Mouse (Mus musculus) CH12.LX (cell line): ENCODE data around the gene Cog1. TPM values are rescaled to one million over a fixed set of nuclear protein-coding genes. Genes with fewer than 3 reads are reported as not detected.

ENCODE experiments used
- DNase-seq: peaks from one replicate; pipeline ENCODE4 v3.0.0-alpha.2; 2013; ENCODE audit errors: extremely low read depth
- H3K27ac ChIP-seq: 2 replicates; pipeline ENCODE4 v1.5.1; 2012; ENCODE audit warnings: low read depth, mild to moderate bottlenecking, control low read depth, moderate library complexity; ENCODE audit not compliant: insufficient read depth
- H3K27me3 ChIP-seq: replicated peaks from 2 replicates; pipeline ENCODE3; 2012; ENCODE audit warnings: inconsistent platforms
- H3K36me3 ChIP-seq, 2 experiments: replicated peaks in 1 of 2; 2 replicates each; pipeline versions ENCODE3 to v1.6.1; 2012; ENCODE audit warnings: inconsistent platforms in 1 of 2, low read length in 1 of 2, mild to moderate bottlenecking in 1 of 2, mixed read lengths in 1 of 2, moderate library complexity in 1 of 2; ENCODE audit not compliant: control insufficient read depth in 1 of 2, insufficient read depth in 1 of 2
- H3K4me1 ChIP-seq, 2 experiments: 2 replicates each; pipeline ENCODE4 v1.6.1; 2012; ENCODE audit warnings: inconsistent platforms in 1 of 2, moderate library complexity in 1 of 2; ENCODE audit not compliant: insufficient read depth in 2 of 2, control insufficient read depth in 1 of 2
- H3K4me2 ChIP-seq: 2 replicates; pipeline ENCODE4 v1.6.1; 2012; ENCODE audit warnings: low read depth, mild to moderate bottlenecking, control low read depth; ENCODE audit not compliant: poor library complexity, insufficient read depth, severe bottlenecking
- H3K4me3 ChIP-seq, 3 experiments: fragments of 150-350 bp in 1 of 3; sonication (generic) in 1 of 3; replicated peaks in 1 of 3; 2 replicates each; pipeline versions ENCODE3 to v1.5.1; 2011 to 2012; ENCODE audit warnings: low read depth in 2 of 3, low read length in 2 of 3, mild to moderate bottlenecking in 2 of 3, moderate library complexity in 2 of 3, control low read depth in 1 of 3, improper control_type of control experiment in 1 of 3, inconsistent platforms in 1 of 3, mixed read lengths in 1 of 3; ENCODE audit not compliant: poor library complexity in 1 of 3
- H3K79me2 ChIP-seq: replicated peaks from 2 replicates; pipeline ENCODE4 v1.6.1; 2012; ENCODE audit warnings: mild to moderate bottlenecking, moderate library complexity; ENCODE audit not compliant: control insufficient read depth, poor library complexity, insufficient read depth, severe bottlenecking; ENCODE audit errors: extremely low read depth
- H3K9ac ChIP-seq: 2 replicates; pipeline ENCODE4 v1.6.1; 2012; ENCODE audit warnings: low read depth, mild to moderate bottlenecking, control low read depth, moderate library complexity; ENCODE audit not compliant: insufficient read depth
- H3K9me3 ChIP-seq: replicated peaks from 2 replicates; pipeline ENCODE3; 2012; ENCODE audit warnings: low read length, inconsistent platforms, mixed read lengths
- CHD1 ChIP-seq: IDR thresholded peaks from 2 replicates; pipeline ENCODE4 v1.6.1; 2012; ENCODE audit warnings: low read depth, low read length, improper control_type of control experiment, inconsistent platforms
- CTCF ChIP-seq, 2 experiments: IDR thresholded peaks in 1 of 2; conservative IDR thresholded peaks in 1 of 2; 2 replicates each; pipeline ENCODE4 v1.5.1; 2011 to 2012; ENCODE audit warnings: low read depth in 2 of 2, low read length in 2 of 2, improper control_type of control experiment in 1 of 2, inconsistent platforms in 1 of 2, mild to moderate bottlenecking in 1 of 2, moderate library complexity in 1 of 2
- ETS1 ChIP-seq: conservative IDR thresholded peaks from 2 replicates; pipeline ENCODE4 v1.6.1; 2012; ENCODE audit warnings: low read depth, mild to moderate bottlenecking, inconsistent platforms, low read length, improper control_type of control experiment, moderate library complexity
- MAX ChIP-seq: IDR thresholded peaks from 2 replicates; pipeline ENCODE4 v1.6.1; 2011; ENCODE audit warnings: low read length, improper control_type of control experiment
- MEF2A ChIP-seq: IDR thresholded peaks from 2 replicates; pipeline ENCODE4 v1.6.1; 2014; ENCODE audit warnings: low read depth, mild to moderate bottlenecking, inconsistent platforms, low read length, improper control_type of control experiment, borderline replicate concordance
- MXI1 ChIP-seq: IDR thresholded peaks from 2 replicates; pipeline ENCODE4 v1.6.1; 2011; ENCODE audit warnings: mild to moderate bottlenecking, low read depth, low read length, improper control_type of control experiment
- MYC ChIP-seq: IDR thresholded peaks from 2 replicates; pipeline ENCODE4 v1.6.1; 2011; ENCODE audit warnings: low read depth, mild to moderate bottlenecking, improper control_type of control experiment, low read length
- POLR2A ChIP-seq: IDR thresholded peaks from 2 replicates; pipeline ENCODE4 v1.6.1; 2011; ENCODE audit warnings: low read depth, mild to moderate bottlenecking, improper control_type of control experiment, low read length
- RCOR1 ChIP-seq: conservative IDR thresholded peaks from 2 replicates; pipeline ENCODE4 v1.6.1; 2012; ENCODE audit warnings: low read depth, mild to moderate bottlenecking, inconsistent platforms, low read length, improper control_type of control experiment
- SIN3A ChIP-seq: IDR thresholded peaks from 2 replicates; pipeline ENCODE4 v1.6.1; 2012; ENCODE audit warnings: low read length, improper control_type of control experiment, inconsistent platforms
- UBTF ChIP-seq: IDR thresholded peaks from 2 replicates; pipeline ENCODE4 v1.6.1; 2012; ENCODE audit warnings: low read depth, mild to moderate bottlenecking, inconsistent platforms, low read length, improper control_type of control experiment, moderate library complexity
- ZMIZ1 ChIP-seq: IDR thresholded peaks from 2 replicates; pipeline ENCODE4 v1.6.1; 2012; ENCODE audit warnings: low read depth, mild to moderate bottlenecking, inconsistent platforms, low read length, improper control_type of control experiment
- dilution Hi-C: fragments of 300-500 bp; cut with MboI; formaldehyde crosslinking; loops from 2 replicates; pipeline ENCODE4 v1.14.3; 2020; ENCODE audit warnings: low sequenced_read_pairs; ENCODE audit not compliant: extremely low pct_unique_long_range_greater_than_20kb, extremely low pct_ligation_motif_present
- in situ Hi-C: fragments of 300-500 bp; cut with MboI; formaldehyde crosslinking; loops from 3 replicates; pipeline ENCODE4 v1.14.3; 2019; ENCODE audit warnings: low sequenced_read_pairs, low pct_ligation_motif_present, low pct_unique_long_range_greater_than_20kb, mixed read lengths
- polyA plus RNA-seq: library from polyadenylated mRNA; unstranded; fragments of >175 nt; gene quantifications from 2 replicates; pipeline ENCODE4 v1.2.1, GENCODE M21; 2012; ENCODE audit warnings: low read depth; ENCODE audit not compliant: insufficient read length
- total RNA-seq, 2 experiments: library from RNA; depleted of rRNA; stranded (reverse); fragments of 300-350 nt in 1 of 2; fragments of >200 nt in 1 of 2; gene quantifications; 2 replicates each; pipeline ENCODE4 v1.2.3; 2012 to 2014

The Cog1 gene
- total and polyA plus RNA-seq, 3 experiments: 15.8 to 38.6 (median 28.2) TPM

DNA sequence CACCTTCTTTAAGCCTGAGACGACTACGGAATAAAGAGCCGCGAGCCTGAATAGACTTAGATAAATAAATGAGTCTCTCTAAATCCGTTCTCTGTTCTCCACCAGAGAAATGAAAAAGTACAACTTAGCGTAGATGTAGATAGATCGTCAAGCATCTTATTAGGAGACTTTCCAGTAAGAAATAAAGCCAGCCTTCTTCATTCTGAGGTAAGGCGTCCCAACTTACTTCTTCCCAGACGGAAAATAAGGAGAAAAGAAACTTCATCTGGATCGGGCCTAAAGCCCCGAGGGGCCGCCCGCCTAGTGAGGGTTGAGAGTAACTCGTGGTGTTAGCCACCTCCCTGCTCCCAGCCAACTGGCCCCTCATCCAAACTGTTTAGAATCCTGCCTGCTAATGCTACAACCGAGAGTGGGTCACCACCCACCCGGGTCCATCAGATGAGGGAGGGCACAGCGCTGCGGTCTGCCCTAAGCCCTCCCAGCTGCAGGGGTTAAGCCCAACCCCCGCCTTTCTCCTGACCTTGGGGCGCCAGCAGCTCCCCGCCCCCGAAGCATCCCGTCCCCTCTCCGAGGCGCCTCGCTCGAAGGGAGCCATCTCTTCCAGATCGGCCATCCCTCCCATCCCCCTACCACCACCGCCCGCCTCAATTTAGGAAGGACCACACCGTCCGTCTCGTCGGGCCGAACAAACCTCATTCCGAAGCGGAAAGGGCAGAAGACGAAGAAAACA is 34.1 kb downstream of the Cog1 start:
- Histone ChIP-seq H3K27me3 (no peaks in the 10 kb centered on the region), H3K9ac (peak overlapping the region; percentile 95), H3K36me3 (peaks cover 5 to 36% of the 10 kb centered on the region in 2 experiments), H3K4me1 (peaks cover 12 to 60% of the 10 kb centered on the region in 2 experiments), H3K4me3 (peak overlapping the region; percentile 84 to 95 (median 90)), H3K79me2 (peaks cover 84% of the 10 kb centered on the region), H3K9me3 (no peaks in the 10 kb centered on the region), H3K4me2 (peak overlapping the region; percentile 96), H3K27ac (peak overlapping the region; percentile 81)
- peak; percentile 56; the same call in 1 of the 2 replicates for TF ChIP-seq SIN3A
- TF ChIP-seq ETS1: no peak
- TF ChIP-seq CHD1: peak; percentile 60; the same call in 1 of the 2 replicates
- no peak for TF ChIP-seq POLR2A
- TF ChIP-seq MXI1: peak; percentile 31
- 0 out of 2 replicates have a peak, but pooled peaks have one; percentile 10 for TF ChIP-seq ZMIZ1
- peak; percentile 26; the same call in 1 of the 2 replicates for TF ChIP-seq UBTF
- 0 out of 2 replicates have a peak, but pooled peaks have one; percentile 1 for TF ChIP-seq MEF2A
- no peak for TF ChIP-seq MAX
- peak; percentile 46; the same call in 1 of the 2 replicates for TF ChIP-seq MYC
- dilution Hi-C loops: no loop called here
- peak; percentile 65 for DNase-seq
- in situ Hi-C loops: no loop called here

DNA sequence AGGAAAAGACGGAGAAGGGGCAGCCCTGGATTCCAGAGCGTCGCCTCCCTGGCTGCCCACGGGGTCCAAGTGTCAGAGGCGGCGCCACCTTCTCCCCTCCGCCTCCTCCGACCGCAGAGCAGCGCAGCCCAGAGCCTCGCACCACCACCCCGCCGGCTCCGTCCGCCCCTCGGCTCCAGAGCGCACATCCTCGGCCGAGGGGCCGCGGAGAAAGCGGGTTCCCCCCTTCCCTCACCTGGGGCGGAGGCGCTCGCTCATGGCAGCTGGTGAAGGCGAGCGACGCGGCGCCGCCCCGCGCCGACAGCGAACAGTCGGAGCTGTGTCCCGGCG is 34.6 kb downstream of the Cog1 start:
- H3K27me3 ChIP-seq: no peaks in the 10 kb centered on the region
- peak overlapping the region; percentile 81 for H3K27ac ChIP-seq
- in situ Hi-C loops (no loop called here), dilution Hi-C loops (no loop called here)
- H3K4me1 ChIP-seq: peaks cover 7 to 55% of the 10 kb centered on the region in 2 experiments
- H3K4me3 ChIP-seq: peak overlapping the region; percentile 84 to 95 (median 90)
- H3K79me2 ChIP-seq: peaks cover 79% of the 10 kb centered on the region
- TF ChIP-seq ZMIZ1: no peak
- TF ChIP-seq RCOR1: 0 out of 2 replicates have a peak, but pooled peaks have one; percentile 35
- 0 out of 4 replicates have a peak, but pooled peaks of 1 of the 2 experiments have one; percentile 3 for TF ChIP-seq CTCF (conservative IDR thresholded peaks at IDR 0.05 in 1 of 2, IDR thresholded peaks at IDR 0.05 in 1 of 2; ENCODE audit: low read depth in 2 of 2, low read length in 2 of 2)
- peak; percentile 90 for TF ChIP-seq UBTF
- peak overlapping the region; percentile 96; the same call in 1 of the 2 replicates for H3K4me2 ChIP-seq
- peaks cover 11 to 37% of the 10 kb centered on the region in 2 experiments for H3K36me3 ChIP-seq
- no peaks in the 10 kb centered on the region for H3K9me3 ChIP-seq
- DNase-seq: no peak
- peak overlapping the region; percentile 95 for H3K9ac ChIP-seq
